Mouse (Mus musculus): ENCODE results near the gene Pcdh7. TPM values are rescaled to one million over a fixed set of nuclear protein-coding genes. Genes with fewer than 3 reads are reported as not detected.
"Not testable (repeated sequence)": the region's sequence is repeated elsewhere in the genome, so short reads cannot be mapped to it uniquely, and the experiment has no call there.

The Pcdh7 gene
- polyA plus RNA-seq (2012; rRNA removed): 38.0 and 41.7 TPM in 2 replicates

- DNase-seq (ENCODE audit: extremely low spot score in 1 of 2, low spot score in 1 of 2): peak in 1 of 2 experiments; percentile 74
These were observed at the start of gene Pcdh7 for GRCm38 (mm10) chr5:57717906-57718875. Pcdh7 (plus strand) TSS chr5:57717967.

DNA sequence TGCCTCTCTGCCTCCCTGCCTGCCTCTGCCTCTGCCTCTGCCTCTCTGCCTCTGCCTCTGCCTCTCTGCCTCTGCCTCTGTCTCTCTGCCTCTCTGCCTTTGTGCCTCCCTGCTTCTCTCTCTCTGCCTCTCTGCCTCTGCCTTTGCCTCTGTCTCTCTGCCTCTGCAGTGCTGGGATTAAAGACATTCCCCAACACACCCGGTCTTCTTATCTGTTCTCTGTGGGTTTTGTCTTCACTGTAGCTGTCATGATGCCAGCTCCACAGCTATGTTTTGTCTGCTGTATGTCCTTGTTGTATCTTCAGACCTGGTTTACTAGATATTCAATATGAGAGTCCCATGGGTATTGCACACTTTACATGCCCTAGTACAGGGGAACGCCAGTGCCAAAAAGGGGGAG is 40.8 kb upstream of the Pcdh7 start:
- not testable (repeated sequence) for DNase-seq (ENCODE audit: extremely low spot score in 1 of 2, low spot score in 1 of 2)

GRCm38 (mm10) chr5:57708396-57708795 is 9.4 kb upstream of the Pcdh7 start:
- no peak for DNase-seq (ENCODE audit: extremely low spot score in 1 of 2, low spot score in 1 of 2)

DNA sequence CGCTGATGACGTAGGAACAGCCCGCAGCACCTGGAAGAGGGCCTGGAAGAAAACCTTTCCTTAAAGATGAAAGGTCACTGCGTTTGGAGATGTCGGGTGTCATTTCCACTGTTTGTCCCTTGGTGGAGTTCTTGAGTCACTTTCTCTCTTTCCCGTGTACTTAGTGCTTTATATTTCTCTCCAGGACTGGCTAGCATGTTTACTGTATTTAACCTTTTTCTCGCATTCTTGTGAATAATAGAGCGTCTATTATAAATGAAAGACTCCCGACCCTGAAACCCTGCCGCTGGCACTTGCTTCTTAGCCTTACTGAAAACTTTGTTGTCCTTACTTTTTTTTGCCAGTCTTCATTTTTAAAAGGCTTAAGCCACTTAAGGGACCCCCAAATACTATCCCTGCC is 3.8 kb upstream of the Pcdh7 start:
- DNase-seq (ENCODE audit: extremely low spot score in 1 of 2, low spot score in 1 of 2): peak in 1 of 2 experiments; percentile 71

GRCm38 (mm10) chr5:57714621-57715523 is 2.9 kb upstream of the Pcdh7 start:
- DNase-seq (ENCODE audit: extremely low spot score in 1 of 2, low spot score in 1 of 2): peak; percentile 51 to 58

DNA sequence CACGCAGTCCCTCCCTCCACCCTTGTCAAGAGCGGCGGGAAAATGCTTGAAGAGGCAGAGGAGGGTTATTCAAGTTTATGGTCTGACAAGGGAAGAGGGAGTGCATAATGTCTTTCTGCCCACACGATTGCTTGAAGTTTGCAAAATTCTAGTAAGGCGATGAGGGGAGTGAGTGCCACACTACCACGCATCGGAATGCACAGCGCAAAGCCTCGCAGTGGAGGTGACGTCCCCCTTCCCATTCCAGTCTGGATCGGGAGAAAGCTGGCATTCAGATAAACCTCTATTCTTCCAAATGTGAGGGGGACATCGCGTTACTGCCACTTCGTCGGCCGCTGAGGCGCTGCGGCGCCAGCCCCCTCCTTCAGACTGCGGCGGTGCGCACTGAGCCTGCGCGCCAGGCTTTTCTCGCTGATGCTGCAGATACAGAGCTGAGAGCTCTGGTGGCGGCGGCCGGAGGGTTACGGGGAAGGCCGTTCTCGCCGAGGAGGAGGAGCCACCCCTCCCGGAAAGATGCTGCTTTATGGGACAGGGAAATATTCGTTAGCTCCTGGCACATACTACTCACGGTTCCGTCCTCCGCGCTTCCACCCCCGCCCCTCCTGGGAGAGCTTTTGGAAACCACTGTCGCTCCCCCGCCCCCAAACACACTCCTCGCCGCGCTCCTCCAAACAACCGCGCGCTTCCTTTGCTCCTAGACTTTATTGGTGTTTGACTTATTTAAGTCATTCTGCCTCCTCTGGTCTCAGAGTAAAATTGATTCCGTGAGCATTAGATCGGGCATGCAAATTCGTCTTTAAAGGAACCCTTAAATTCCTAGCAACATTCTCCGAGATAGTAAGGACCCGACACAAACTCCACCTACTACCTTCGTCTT is 2.0 kb upstream of the Pcdh7 start:
- peak; percentile 80 to 90 for DNase-seq (ENCODE audit: extremely low spot score in 1 of 2, low spot score in 1 of 2)

DNA sequence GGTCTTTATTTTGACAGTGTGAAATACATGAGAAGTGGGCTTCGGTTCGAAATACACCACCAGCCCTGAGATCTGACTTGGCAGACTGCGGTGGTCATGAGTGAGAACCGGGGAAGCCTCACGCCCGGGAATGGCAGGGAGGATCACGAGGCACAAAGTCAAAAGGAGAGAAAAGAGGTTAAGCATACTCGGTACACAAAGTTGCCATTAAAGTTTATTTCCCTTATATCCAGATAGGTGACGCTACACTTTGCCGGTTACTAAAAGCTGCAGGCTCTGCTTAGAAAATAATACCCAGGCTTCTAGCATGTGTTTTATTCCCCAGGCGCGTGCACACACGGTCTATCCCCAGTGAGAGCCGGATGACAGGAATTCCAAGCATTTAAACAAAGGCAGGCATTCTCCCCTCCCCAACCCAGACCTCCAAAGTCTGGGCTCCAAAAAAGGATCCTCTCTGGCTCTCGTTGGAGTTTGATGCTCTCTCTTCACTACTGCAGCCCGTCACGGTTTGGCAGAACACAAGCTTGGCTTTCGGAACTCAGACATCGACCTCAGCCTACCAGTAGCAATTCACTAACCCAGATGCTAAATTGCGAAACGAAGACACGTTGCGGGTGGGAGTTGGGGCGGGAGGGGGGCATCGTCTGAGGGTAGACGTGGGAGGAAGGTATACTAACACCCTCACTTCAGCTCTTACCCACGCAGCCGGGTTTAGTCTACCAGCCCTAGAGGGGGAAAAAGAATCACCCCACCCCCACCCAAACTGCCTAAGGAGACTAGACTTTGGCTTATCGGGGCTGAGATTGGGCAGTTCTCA is 1.1 kb upstream of the Pcdh7 start:
- DNase-seq (ENCODE audit: extremely low spot score in 1 of 2, low spot score in 1 of 2): peak in 1 of 2 experiments; percentile 59

DNA sequence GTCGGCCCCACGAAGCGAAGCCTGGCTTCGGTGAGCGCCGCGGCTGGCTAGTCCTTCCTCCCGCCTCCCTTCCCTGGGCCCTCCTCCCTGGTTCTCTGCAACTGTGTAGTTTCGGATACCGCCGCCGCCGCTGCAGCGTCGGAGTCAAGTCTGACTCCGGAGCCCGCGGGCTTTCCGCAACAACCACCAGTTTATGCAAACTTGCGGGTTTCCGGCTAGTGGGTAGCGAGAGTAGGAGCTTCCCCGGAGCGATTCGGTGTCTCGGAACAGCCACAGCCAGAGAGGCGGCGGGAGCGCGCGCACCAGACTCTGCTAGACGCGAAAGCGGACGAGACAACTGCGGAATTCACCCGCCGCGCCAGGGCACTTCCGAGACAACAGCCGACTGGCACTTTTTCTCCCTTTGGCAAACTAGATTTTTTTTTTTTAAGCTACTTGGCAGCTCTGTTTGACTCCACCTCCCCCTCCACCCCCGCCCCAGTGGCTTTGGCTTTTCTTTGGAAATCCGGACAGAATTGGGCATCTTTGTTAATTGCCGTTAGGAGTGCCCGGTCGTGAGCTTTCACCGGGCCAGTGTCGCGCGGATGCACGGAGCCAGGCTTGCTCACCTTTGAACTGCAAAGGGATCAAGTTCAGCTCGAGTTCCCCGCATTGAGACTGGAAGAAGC is 395 bp upstream of the Pcdh7 start:
- DNase-seq (ENCODE audit: extremely low spot score in 1 of 2, low spot score in 1 of 2): peak in 1 of 2 experiments; percentile 69

- peak; percentile 38 to 59 for DNase-seq (ENCODE audit: extremely low spot score in 1 of 2, low spot score in 1 of 2)
These were observed 1.3 kb downstream of the Pcdh7 start for GRCm38 (mm10) chr5:57718876-57719593.

DNA sequence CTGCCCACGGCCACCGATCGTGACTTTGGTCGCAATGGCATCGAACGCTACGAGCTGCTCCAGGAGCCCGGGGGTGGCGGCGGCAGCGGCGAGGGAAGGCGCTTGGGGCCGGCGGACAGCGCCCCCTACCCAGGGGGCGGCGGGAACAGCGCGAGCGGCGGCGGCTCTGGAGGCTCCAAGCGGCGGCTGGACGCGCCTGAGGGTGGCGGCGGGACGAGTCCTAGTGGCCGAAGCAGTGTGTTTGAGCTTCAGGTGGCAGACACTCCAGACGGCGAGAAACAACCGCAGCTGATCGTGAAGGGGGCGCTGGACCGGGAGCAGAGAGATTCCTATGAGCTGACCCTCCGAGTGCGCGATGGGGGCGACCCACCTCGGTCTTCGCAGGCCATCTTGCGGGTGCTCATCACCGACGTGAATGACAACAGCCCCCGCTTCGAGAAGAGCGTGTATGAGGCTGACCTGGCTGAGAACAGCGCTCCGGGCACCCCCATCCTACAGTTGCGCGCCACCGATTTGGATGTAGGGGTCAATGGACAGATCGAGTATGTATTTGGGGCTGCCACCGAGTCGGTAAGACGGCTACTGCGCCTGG is 1.9 kb downstream of the Pcdh7 start:
- peak in 1 of 2 experiments; percentile 74 for DNase-seq (ENCODE audit: extremely low spot score in 1 of 2, low spot score in 1 of 2)

DNA sequence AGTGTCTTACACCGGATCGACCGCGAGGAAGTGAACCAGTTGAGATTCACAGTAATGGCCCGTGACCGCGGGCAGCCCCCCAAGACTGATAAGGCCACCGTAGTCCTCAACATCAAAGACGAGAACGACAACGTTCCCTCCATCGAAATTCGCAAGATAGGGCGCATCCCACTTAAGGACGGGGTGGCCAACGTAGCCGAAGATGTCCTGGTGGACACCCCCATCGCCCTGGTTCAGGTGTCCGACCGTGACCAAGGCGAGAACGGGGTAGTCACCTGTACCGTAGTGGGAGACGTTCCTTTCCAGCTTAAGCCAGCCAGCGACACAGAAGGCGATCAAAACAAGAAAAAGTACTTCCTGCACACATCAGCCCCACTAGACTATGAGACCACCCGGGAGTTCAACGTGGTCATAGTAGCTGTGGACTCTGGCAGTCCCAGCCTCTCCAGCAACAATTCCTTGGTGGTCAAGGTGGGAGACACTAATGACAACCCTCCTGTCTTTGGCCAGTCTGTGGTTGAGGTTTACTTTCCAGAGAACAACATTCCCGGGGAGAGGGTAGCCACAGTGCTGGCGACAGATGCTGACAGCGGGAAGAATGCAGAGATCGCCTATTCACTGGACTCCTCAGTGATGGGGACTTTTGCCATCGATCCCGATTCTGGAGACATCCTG is 2.6 kb downstream of the Pcdh7 start:
- DNase-seq (ENCODE audit: extremely low spot score in 1 of 2, low spot score in 1 of 2): no peak

DNA sequence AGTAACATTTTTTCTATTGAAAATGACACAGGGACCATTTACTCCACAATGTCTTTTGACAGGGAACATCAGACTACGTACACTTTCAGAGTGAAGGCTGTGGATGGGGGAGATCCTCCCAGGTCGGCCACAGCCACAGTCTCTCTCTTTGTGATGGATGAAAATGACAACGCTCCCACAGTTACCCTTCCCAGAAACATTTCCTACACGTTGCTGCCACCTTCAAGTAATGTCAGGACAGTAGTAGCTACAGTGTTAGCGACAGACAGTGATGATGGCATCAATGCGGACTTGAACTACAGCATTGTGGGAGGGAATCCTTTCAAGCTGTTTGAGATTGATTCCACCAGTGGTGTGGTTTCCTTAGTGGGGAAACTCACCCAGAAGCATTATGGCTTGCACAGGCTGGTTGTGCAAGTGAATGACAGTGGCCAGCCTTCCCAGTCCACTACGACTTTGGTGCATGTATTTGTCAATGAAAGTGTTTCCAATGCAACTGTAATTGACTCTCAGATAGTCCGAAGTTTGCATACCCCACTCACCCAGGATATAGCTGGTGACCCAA is 3.5 kb downstream of the Pcdh7 start:
- DNase-seq (ENCODE audit: extremely low spot score in 1 of 2, low spot score in 1 of 2): no peak

DNA sequence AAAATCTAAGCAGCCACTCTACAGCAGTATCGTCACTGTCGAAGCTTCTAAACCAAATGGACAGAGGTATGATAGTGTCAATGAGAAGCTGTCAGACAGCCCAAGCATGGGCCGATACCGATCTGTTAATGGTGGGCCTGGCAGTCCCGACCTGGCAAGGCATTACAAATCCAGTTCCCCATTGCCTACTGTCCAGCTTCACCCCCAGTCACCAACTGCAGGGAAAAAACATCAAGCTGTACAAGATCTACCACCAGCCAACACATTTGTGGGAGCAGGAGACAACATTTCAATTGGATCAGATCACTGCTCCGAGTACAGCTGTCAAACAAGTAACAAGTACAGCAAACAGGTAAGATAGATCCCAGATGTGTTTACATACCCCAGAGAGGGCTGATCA is 4.2 kb downstream of the Pcdh7 start:
- no peak for DNase-seq (ENCODE audit: extremely low spot score in 1 of 2, low spot score in 1 of 2)

DNA sequence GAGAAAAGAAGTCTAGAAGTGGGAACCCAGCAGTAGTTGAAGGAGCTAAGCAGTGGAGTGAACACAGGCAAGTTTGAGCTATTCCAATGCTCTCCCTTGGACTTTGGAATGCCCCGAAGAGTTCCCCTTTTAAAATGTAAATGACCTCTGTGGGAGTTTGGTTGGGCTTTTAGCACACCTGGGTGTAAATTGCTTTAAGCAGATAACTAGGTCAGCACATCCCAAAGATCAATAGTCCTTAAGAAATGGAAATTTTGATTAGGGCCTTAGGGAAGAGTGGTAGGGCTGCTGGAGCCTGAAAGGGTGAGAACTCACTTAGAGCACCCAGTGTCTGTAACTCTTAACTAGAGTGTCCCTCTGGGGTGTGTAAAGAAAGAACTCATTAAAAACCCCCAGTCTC is 15.7 kb downstream of the Pcdh7 start:
- DNase-seq (ENCODE audit: extremely low spot score in 1 of 2, low spot score in 1 of 2): no peak

GRCm38 (mm10) chr5:57735723-57736122 is 18.0 kb downstream of the Pcdh7 start:
- no peak for DNase-seq (ENCODE audit: extremely low spot score in 1 of 2, low spot score in 1 of 2)

- DNase-seq (ENCODE audit: extremely low spot score in 1 of 2, low spot score in 1 of 2): peak in 1 of 2 experiments; percentile 47
These were observed 25.2 kb downstream of the Pcdh7 start for GRCm38 (mm10) chr5:57742924-57743323.

All from frontal cortex, adult 2 months (tissue).